Mouse (Mus musculus): ENCODE results near the gene Mmel1. TPM values are rescaled to one million over a fixed set of nuclear protein-coding genes. Genes with fewer than 3 reads are reported as not detected.

The Mmel1 gene
- polyA plus RNA-seq, 1 experiment from 2014 or later = 0.31 TPM

DNA sequence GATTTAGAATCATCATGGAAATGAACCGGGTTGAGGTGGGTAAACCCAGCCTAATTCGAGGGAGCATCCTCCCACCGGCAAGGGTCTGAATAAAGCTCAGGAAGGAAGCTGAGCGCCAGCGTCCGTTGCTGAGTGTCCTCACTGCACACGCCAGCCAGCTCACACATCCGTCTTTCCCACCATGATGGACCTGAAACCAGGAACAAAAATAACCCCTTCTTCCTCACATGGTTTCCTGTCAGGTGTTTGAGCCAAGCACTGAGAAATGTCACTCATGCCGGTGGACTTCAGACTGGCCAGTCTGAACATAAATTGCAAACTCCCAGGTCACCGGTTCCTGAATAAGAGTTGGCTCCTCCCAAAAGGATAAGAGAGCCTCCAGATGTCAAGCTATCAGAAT is 45.9 kb downstream of the Mmel1 start:
- H3K4me3 ChIP-seq = no peak overlapping the region
- no peak for ATAC-seq (replicated peaks)
- no peaks in the 10 kb centered on the region for H3K4me1 ChIP-seq
- no peaks in the 10 kb centered on the region for H3K36me3 ChIP-seq (replicated peaks)
- H3K9me3 ChIP-seq = no peaks in the 10 kb centered on the region
- no peak overlapping the region for H3K4me2 ChIP-seq
- H3K27me3 ChIP-seq (replicated peaks) = no peaks in the 10 kb centered on the region
- WGBS = 87% methylated on average over 10 of the region's 10 CpGs
- no peak overlapping the region for H3K27ac ChIP-seq
- no peak overlapping the region for H3K9ac ChIP-seq

DNA sequence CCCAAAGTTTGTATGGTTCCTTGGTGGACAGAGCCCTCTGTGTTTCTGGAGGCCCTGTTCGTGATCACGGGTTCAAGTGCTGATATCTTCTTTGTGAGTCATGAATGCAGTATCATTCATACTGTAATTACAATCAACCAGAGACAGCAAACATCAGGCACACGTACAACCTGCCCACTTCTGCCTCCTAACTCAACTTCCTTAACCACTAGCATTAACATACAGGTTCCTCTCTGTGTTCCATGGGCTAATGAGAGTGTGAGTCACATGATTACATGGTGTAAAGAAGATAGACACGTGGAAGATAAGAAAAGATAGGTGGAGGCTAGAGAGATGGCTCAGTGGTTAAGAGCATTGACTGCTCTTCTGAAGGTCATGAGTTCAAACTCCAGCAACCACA is 47.3 kb downstream of the Mmel1 start:
- WGBS = 85% methylated on average over 4 of the region's 4 CpGs
- ATAC-seq (replicated peaks) = no peak
- H3K27ac ChIP-seq = no peak overlapping the region

DNA sequence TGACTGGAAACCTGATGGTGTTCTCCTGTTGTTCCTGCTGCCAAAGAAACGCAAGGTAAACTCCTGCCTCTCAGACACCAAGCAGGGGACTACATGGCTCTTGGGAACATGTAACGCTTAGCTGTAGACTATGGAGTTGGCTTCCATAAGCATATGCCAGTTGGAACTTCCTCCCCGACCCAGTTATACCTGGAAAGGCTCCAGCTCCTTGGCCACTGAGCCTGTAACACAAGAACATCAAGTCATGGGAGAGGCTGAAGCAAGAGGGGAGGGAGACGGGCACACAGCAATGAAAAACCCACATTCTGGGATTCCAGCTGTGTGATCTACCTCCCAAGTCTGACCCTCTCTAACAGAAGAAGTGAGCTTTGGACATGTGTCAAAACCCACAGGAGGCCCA is 52.9 kb downstream of the Mmel1 start:
- H3K27me3 ChIP-seq (replicated peaks) = no peaks in the 10 kb centered on the region
- no peak for ATAC-seq (replicated peaks)
- H3K27ac ChIP-seq = no peak overlapping the region
- no peak overlapping the region for H3K4me3 ChIP-seq
- 79% methylated on average over 4 of the region's 4 CpGs for WGBS
- no peak overlapping the region for H3K4me2 ChIP-seq
- no peaks in the 10 kb centered on the region for H3K9me3 ChIP-seq
- no peaks in the 10 kb centered on the region for H3K4me1 ChIP-seq
- H3K36me3 ChIP-seq (replicated peaks) = no peaks in the 10 kb centered on the region
- no peak overlapping the region for H3K9ac ChIP-seq

More for the DNA sequence above, 47.3 kb downstream of the Mmel1 start:
- H3K27me3 ChIP-seq (replicated peaks) = no peaks in the 10 kb centered on the region
- no peaks in the 10 kb centered on the region for H3K9me3 ChIP-seq
- no peak overlapping the region for H3K9ac ChIP-seq
- H3K36me3 ChIP-seq (replicated peaks) = no peaks in the 10 kb centered on the region
- H3K4me2 ChIP-seq = no peak overlapping the region
- no peak overlapping the region for H3K4me3 ChIP-seq
- no peaks in the 10 kb centered on the region for H3K4me1 ChIP-seq

DNA sequence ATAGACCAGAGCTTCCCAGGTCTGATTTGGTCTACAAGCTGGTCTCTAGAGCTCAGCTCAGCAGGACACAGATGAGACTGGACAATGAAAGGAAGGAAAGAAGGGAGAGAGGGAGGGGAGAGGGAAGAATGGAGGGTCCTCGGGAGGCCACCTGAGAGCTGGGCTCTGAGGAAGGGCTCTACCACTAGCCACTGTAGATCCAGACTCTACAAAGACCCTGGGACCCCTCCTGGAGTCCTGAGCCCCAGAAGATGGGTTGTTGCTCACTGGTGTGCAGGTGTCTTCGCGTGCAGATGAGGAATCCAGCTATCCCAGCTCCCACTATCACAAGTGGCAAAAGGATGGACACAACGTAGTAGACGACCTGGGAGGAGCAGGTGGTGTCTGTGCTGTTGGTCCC is 53.5 kb downstream of the Mmel1 start:
- no peaks in the 10 kb centered on the region for H3K27me3 ChIP-seq (replicated peaks)
- H3K4me2 ChIP-seq = no peak overlapping the region
- H3K9me3 ChIP-seq = no peaks in the 10 kb centered on the region
- H3K27ac ChIP-seq = no peak overlapping the region
- ATAC-seq (replicated peaks) = no peak
- H3K4me3 ChIP-seq = no peak overlapping the region
- no peaks in the 10 kb centered on the region for H3K36me3 ChIP-seq (replicated peaks)
- no peaks in the 10 kb centered on the region for H3K4me1 ChIP-seq
- 79% methylated on average over 5 of the region's 5 CpGs for WGBS
- H3K9ac ChIP-seq = no peak overlapping the region

DNA sequence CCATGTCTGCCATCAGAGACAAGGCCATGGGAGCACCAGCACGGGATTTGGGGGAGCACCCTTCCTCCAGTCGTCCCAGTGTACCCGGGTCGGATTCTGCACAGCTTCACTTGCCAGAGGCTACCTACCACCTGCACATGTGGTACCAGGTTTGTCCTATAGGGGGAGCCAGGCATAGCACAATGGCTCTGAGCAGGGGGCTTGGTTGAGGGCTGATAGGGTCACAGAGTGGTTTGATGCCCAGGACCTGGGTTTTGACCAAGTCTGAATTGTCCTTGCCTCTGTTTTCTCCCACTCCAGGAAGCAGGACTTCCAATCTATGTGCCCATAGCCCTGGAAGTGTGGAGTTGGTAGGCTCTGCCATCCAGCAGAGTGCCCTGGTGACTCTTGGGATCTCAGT is 56.0 kb downstream of the Mmel1 start:
- no peak overlapping the region for H3K9ac ChIP-seq
- H3K36me3 ChIP-seq (replicated peaks) = no peaks in the 10 kb centered on the region
- no peaks in the 10 kb centered on the region for H3K27me3 ChIP-seq (replicated peaks)
- ATAC-seq (replicated peaks) = no peak
- no peak overlapping the region for H3K4me3 ChIP-seq
- H3K4me2 ChIP-seq = no peak overlapping the region
- no peaks in the 10 kb centered on the region for H3K9me3 ChIP-seq
- H3K4me1 ChIP-seq = no peaks in the 10 kb centered on the region
- WGBS = 59% methylated on average over 4 of the region's 4 CpGs
- no peak overlapping the region for H3K27ac ChIP-seq

DNA sequence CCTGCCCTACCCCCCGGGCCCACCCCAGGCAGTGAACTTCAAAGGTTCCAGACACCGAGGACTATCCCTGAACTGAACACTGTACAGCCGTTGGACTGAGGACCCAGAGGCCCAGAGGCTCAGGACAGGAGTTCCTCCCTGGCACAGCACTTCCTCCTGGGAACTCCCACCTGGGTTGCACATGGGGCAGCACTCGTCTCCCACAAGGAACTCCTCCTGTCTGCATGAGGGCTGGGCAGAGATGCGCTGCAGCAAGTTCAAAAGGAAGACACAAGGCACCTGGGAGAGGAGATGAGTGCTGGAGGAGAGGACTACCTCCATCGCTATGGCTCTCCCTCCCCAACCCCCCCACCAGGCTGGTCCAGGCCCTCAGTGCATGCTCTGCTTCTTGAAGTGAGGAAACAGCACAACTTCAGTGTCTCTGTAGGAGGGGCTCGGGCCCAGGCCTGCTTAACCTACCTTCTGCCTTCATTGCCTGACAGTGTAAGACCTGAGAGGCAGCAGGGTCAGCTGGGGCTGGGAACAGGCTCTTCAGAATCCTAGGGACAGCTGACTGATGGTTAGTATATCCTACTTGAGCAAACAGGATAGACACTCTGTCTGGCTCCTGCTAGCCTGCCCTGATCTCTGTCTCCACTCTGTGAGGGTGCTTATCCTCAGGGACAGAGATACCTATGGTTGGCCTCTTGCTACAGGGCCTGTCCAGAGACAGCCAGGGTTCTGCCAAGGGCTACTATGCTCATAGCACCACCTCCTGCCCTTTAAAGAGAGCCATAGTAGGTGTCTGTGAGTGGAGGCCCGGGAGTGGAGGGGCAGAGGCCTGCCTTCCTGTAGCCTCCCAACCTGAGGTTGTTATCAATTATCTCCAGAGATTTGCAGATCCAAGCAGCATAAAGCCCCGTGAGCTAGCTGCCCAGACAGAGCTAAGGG is 57.8 kb downstream of the Mmel1 start:
- Histone ChIP-seq H3K4me3 (no peak overlapping the region), H3K27ac (no peak overlapping the region), H3K4me2 (no peak overlapping the region), H3K27me3 (replicated peaks) (no peaks in the 10 kb centered on the region), H3K9me3 (no peaks in the 10 kb centered on the region), H3K9ac (no peak overlapping the region), H3K4me1 (no peaks in the 10 kb centered on the region), H3K36me3 (replicated peaks) (no peaks in the 10 kb centered on the region)
- 74% methylated on average over 9 of the region's 9 CpGs for WGBS
- no peak for ATAC-seq (replicated peaks)

DNA sequence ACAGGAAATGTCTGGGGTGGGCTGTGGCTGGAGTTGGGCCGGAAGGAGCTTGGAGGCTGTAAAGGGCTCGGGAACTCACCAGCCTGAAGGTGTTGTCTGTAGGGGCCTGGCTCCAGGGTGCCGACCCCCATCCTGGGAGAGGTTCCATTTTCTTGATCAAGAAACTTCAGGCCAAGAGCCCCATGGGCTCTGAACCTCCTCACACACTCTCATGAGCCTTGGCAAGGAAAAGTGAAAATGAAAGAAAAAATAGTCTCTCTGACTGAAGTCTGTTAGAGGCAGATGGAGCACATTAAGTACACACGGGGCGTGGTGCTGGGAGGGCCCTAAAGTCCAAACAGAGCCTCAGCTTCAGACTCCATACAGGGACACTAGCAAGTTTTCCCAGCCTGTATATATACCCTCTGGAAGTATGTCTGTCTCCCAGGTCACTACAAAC is 58.5 kb downstream of the Mmel1 start:
- no peaks in the 10 kb centered on the region for H3K27me3 ChIP-seq (replicated peaks)
- H3K4me3 ChIP-seq = no peak overlapping the region
- H3K4me2 ChIP-seq = no peak overlapping the region
- H3K9ac ChIP-seq = no peak overlapping the region
- H3K9me3 ChIP-seq = no peaks in the 10 kb centered on the region
- WGBS = 71% methylated on average over 5 of the region's 5 CpGs
- no peak for ATAC-seq (replicated peaks)
- no peak overlapping the region for H3K27ac ChIP-seq
- no peaks in the 10 kb centered on the region for H3K36me3 ChIP-seq (replicated peaks)
- H3K4me1 ChIP-seq = no peaks in the 10 kb centered on the region

DNA sequence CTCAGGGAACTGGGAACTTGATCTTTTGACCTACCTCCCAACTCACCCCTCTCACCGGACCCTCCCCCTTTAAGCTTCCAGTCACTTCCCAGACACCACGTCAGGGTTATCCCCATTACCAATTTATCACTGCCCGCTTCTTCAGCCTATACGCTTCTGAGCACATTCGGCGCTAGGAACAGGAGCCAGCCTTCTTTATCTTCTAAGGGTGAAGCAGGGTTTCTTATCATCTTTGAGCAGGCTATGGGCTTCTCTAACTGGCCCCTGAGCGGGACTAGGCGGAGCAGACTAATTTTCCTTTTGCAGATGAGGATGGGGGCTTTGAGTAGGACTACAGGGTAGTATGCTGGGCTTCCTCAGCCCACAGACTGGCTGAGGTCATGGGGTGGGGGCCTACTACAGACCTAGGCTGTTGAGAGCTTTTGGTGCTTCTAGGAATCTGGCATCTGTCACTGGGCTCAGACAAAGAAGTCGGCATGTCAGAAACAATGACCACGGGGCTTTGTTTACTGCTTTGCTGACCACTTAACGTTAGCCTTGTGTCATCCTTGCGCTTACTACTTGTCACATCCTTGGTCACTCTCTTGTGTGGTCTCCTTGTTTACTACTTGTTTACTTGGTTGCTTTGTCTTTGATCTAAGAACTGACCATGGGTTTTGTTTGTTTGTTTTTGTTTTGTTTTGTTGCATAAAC is 59.2 kb downstream of the Mmel1 start, which contains the start of gene Tnfrsf14:
Gene Tnfrsf14 (minus strand): TSS at position 169 of the 693 bp plus-strand sequence.
- Histone ChIP-seq H3K4me2 (no peak within 1 kb of the TSS), H3K27me3 (replicated peaks) (no peaks in the 10 kb centered on the region), H3K9ac (no peak within 1 kb of the TSS), H3K4me1 (no peaks in the 10 kb centered on the region), H3K36me3 (replicated peaks) (no peaks in the 10 kb centered on the region), H3K4me3 (no peak within 1 kb of the TSS), H3K9me3 (no peaks in the 10 kb centered on the region), H3K27ac (no peak within 1 kb of the TSS)
- ATAC-seq (replicated peaks) = no peak
- WGBS = 67% methylated on average over 12 of the region's 12 CpGs

DNA sequence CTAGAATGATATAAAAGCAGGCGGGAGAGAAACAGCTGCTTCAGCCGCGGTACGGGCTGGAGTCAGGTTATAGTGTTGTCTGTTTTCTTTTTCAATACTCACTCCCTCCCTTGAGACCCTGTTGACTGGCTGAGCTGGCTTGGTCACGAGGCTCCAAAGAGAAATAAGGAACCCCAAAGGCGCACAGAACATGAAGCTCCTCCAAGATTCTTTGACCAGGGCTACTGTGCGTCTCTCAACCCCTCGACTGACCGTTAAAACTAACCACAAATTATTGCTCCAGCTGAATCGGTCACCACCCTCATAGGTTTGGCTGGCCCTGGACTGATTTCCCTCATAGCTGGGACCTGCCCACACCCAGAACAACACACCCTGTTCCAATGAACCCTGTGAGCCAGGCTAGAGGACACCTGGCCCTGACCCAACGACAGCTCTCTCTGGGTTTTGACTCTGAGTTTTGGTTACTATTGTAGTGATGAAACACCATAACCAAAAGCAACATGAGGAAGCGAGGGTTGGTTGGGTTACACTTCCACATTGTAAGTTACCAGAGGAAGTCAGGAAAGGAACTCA is 59.8 kb downstream of the Mmel1 start:
- Histone ChIP-seq H3K4me3 (no peak overlapping the region), H3K27ac (no peak overlapping the region), H3K9me3 (no peaks in the 10 kb centered on the region), H3K4me2 (no peak overlapping the region), H3K9ac (no peak overlapping the region), H3K4me1 (no peaks in the 10 kb centered on the region), H3K36me3 (replicated peaks) (no peaks in the 10 kb centered on the region), H3K27me3 (replicated peaks) (no peaks in the 10 kb centered on the region)
- ATAC-seq (replicated peaks) = no peak
- 85% methylated on average over 12 of the region's 12 CpGs for WGBS

DNA sequence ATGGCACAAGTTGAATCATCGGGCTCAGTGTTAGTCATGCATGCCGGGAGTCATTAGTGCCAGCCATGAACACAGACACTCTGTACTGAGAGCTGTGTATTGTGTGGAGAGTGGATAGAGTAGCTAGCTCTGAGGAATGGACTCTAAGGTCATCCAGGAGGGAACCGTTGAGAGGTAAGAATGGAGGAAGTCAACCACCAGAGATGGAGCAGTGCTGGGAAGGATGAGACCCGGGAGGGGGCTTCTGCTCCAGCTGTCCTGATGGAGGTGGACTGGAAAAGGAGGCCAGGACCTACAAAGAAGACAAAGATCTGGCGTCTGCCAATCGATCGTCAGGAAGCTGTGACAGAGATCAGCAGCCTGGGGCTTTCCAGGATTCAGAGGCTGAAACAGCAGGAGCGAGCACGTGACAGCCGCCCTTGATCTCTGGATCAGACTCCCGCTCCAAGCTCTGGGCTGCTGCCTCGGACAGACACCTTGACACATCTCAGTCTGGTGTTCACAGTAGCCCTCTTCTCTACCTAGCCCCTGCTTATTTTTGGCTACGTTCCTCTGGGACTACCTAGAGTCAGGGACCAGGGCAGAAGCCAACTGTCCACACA is 64.0 kb downstream of the Mmel1 start:
- Histone ChIP-seq H3K9ac (no peak overlapping the region), H3K27ac (no peak overlapping the region), H3K27me3 (replicated peaks) (no peaks in the 10 kb centered on the region), H3K36me3 (replicated peaks) (no peaks in the 10 kb centered on the region), H3K4me1 (no peaks in the 10 kb centered on the region; the same call in 1 of the 2 replicates), H3K4me3 (no peak overlapping the region), H3K4me2 (no peak overlapping the region), H3K9me3 (no peaks in the 10 kb centered on the region)
- 50% methylated on average over 13 of the region's 13 CpGs for WGBS
- no peak for ATAC-seq (replicated peaks)

DNA sequence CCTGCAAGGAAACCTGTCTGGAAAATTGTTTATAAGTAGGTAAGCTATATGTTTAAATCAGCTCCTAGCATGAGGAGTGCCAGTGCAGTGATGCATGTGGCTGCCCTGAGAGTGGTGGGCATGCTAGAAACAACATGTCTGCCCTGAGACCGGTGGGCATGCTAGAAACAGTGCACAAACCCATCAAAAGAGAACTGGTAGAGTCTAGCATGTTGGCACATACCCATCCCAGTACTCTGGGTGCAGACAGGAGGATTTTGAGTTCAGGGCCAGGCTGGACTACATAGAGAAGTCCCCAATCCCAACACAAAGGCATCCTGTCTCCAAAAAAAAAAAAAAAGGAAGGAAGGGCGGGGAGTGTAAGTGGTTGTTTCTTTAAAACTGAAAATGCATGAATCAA is 65.4 kb downstream of the Mmel1 start:
- H3K9ac ChIP-seq = no peak overlapping the region
- WGBS = 94% methylated on average over 2 of the region's 2 CpGs

DNA sequence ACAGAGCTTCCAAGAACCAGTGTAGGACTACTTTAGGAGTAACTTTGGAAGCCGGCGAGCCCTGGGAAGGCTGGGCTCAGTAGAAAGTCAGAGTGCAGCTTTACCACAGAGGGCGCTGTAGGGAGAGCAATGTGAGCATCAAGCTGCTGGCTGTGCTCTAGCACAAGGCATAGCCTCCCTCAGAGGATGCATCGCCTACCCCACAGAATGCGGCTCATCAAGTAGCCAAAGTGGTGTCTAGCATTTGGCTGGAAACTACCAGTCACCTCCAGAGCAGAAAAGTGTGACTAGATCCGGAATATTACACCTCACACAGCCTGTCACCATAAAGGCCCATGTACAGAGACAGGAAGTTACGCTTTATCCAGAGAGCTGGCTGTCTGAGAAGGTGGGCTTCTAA is 66.4 kb downstream of the Mmel1 start:
- no peaks in the 10 kb centered on the region for H3K9me3 ChIP-seq
- no peak overlapping the region for H3K9ac ChIP-seq
- no peaks in the 10 kb centered on the region for H3K27me3 ChIP-seq (replicated peaks)
- WGBS = 81% methylated on average over 7 of the region's 7 CpGs
- no peak overlapping the region for H3K27ac ChIP-seq
- no peak overlapping the region for H3K4me2 ChIP-seq
- no peaks in the 10 kb centered on the region for H3K36me3 ChIP-seq (replicated peaks)
- H3K4me1 ChIP-seq = no peaks in the 10 kb centered on the region; the same call in 1 of the 2 replicates
- no peak overlapping the region for H3K4me3 ChIP-seq
- ATAC-seq (replicated peaks) = no peak

More for the DNA sequence above, 65.4 kb downstream of the Mmel1 start:
- Histone ChIP-seq H3K4me2 (no peak overlapping the region), H3K27ac (no peak overlapping the region), H3K9me3 (no peaks in the 10 kb centered on the region), H3K4me1 (no peaks in the 10 kb centered on the region; the same call in 1 of the 2 replicates), H3K27me3 (replicated peaks) (no peaks in the 10 kb centered on the region), H3K4me3 (no peak overlapping the region), H3K36me3 (replicated peaks) (no peaks in the 10 kb centered on the region)
- no peak for ATAC-seq (replicated peaks)

Measured in midbrain, embryonic 15.5 days (tissue).